Mouse (Mus musculus): ENCODE results near the gene Gm20532.

GRCm38 (mm10) chr2:26594461-26594933, 8.1 kb downstream of the Gm20532 start:
- TF ChIP-seq ETS1 (IDR thresholded peaks at IDR 0.05; ENCODE audit: low read depth, low read length): no peak
- no peak for TF ChIP-seq CTCF (IDR thresholded peaks at IDR 0.05 in 2 of 3, conservative IDR thresholded peaks at IDR 0.05 in 1 of 3; ENCODE audit: control insufficient read depth in 1 of 3, insufficient read depth in 1 of 3, low read depth in 2 of 3, low read length in 3 of 3, poor library complexity in 1 of 3, severe bottlenecking in 1 of 3)
- no peak for TF ChIP-seq MAFK (IDR thresholded peaks at IDR 0.05; ENCODE audit: borderline replicate concordance, low read depth, low read length)
- TF ChIP-seq TAL1 (IDR thresholded peaks at IDR 0.05; ENCODE audit: low read length): no peak
